Mouse (Mus musculus) cerebellum, adult 2 months (tissue): ENCODE measurements around the gene Skint11. TPM values are rescaled to one million over a fixed set of nuclear protein-coding genes. Genes with fewer than 3 reads are reported as not detected.
"Not testable (repeated sequence)": the region's sequence is repeated elsewhere in the genome, so short reads cannot be mapped to it uniquely, and the experiment has no call there.

Source experiments
- DNase-seq, 2 experiments: peaks; one replicate each; pipeline ENCODE4 v3.0.0; 2021
- H3K27ac ChIP-seq: fragments of 200-500 bp; 2 replicates; pipeline ENCODE4 v1.5.1; 2012; ENCODE audit warnings: low read length, control low read depth, inconsistent platforms; ENCODE audit not compliant: insufficient read depth
- H3K27me3 ChIP-seq: fragments of 200-500 bp; 2 replicates; pipeline ENCODE4 v1.6.1; 2012; ENCODE audit warnings: inconsistent platforms, mild to moderate bottlenecking, low read length, moderate library complexity; ENCODE audit not compliant: control insufficient read depth, insufficient read depth
- H3K4me1 ChIP-seq: fragments of 200-500 bp; 2 replicates; pipeline ENCODE4 v1.6.1; 2011; ENCODE audit warnings: low read length; ENCODE audit not compliant: control insufficient read depth, insufficient read depth
- H3K4me3 ChIP-seq: fragments of 200-500 bp; replicated peaks from 2 replicates; pipeline ENCODE3; 2011; ENCODE audit warnings: mild to moderate bottlenecking, low read depth, low read length, control low read depth; ENCODE audit not compliant: insufficient read depth
- CTCF ChIP-seq: fragments of 200-500 bp; IDR thresholded peaks from 2 replicates; pipeline ENCODE4 v1.5.1; 2011; ENCODE audit warnings: low read depth, mild to moderate bottlenecking, control low read depth, low read length, moderate library complexity, borderline replicate concordance; ENCODE audit not compliant: insufficient read depth
- POLR2A ChIP-seq: fragments of 200-500 bp; IDR thresholded peaks from 2 replicates; pipeline ENCODE4 v1.6.1; 2011; ENCODE audit warnings: low read length, control low read depth, borderline replicate concordance; ENCODE audit not compliant: insufficient read depth
- WGBS: fragments of 180-500 bp; shearing (Covaris S2); methylation state at CpG from one replicate; pipeline ENCODE4 v1.1.7; 2018; 5-methylcytosine and 5-hydroxymethylcytosine counted together
- polyA plus RNA-seq: library from polyadenylated mRNA; depleted of rRNA; stranded (reverse); fragments of >200 nt; gene quantifications from 2 replicates; pipeline ENCODE4 v1.2.3, GENCODE M21; 2012; rRNA removed

Gene Skint11
- not detected in 2 replicates for polyA plus RNA-seq

DNA sequence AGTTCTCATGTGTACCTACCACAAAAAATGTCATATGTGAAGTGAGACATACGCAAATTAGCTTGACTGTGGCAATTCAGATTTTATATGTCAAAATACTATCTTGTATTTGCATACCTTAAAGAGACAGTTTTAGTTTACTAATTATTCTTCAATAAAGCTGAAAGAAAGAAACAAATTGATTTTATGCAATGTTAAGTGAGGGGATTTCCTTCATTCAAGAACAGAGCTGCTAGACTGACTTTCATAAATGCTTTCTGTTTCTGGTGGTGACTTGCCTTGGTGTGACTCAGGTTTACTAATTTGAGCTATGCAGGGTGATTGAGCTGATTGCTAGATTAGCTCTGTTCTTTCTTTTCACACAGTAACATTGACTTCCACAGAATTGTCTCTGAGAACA, at the start of gene Skint11:
Gene Skint11 (plus strand): TSS at position 301 of the 400 bp plus-strand sequence.
- TF ChIP-seq POLR2A: no peak
- TF ChIP-seq CTCF: no peak
- Histone ChIP-seq H3K27me3 (no peaks in the 10 kb centered on the region), H3K4me1 (no peaks in the 10 kb centered on the region), H3K27ac (no peak within 1 kb of the TSS), H3K4me3 (no peak within 1 kb of the TSS)
- no peak for DNase-seq
- WGBS: 81% methylated on average over 1 of the region's 1 CpGs

DNA sequence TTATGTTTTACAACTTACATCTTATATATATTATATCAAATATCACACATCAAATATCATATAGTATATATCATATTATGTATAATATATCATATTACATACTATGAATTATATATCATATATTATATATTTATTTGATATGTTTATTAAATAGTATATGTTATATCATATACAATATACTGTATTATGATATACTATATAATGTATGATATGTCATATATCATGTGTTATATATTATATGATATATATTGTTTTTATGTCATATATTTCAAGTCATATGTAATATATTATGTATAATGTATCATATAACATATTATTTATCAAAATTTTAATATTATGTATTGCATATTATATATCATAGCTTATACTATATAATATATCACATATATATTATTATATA, 2.0 kb upstream of the Skint11 start:
- Histone ChIP-seq H3K27me3 (no peaks in the 10 kb centered on the region), H3K4me3 (no peak overlapping the region), H3K27ac (no peak overlapping the region), H3K4me1 (no peaks in the 10 kb centered on the region)
- DNase-seq: no peak
- TF ChIP-seq POLR2A: no peak
- TF ChIP-seq CTCF: no peak

DNA sequence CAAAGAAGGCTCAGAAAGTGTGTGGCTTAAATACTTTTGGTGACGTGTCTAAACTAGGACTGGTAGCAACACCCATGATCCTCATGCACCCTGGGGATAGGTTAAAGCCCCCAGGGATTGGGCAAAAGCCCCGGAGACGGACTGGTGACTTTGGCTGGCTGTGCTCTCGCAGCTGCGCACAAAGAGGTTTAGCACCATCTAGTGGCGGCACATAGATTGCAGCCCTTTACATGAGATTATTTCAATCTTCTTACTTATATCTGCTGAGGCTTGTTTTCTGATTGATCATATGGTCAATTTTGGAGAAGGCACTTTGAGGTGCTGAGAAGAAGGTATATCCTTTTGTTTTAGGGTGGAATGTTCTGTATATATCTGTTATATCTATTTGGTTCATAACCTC, 9.7 kb downstream of the Skint11 start:
- 15% methylated on average over 6 of the region's 6 CpGs for WGBS
- not testable (repeated sequence) for H3K4me1 ChIP-seq, H3K27me3 ChIP-seq, H3K27ac ChIP-seq, DNase-seq, H3K4me3 ChIP-seq

DNA sequence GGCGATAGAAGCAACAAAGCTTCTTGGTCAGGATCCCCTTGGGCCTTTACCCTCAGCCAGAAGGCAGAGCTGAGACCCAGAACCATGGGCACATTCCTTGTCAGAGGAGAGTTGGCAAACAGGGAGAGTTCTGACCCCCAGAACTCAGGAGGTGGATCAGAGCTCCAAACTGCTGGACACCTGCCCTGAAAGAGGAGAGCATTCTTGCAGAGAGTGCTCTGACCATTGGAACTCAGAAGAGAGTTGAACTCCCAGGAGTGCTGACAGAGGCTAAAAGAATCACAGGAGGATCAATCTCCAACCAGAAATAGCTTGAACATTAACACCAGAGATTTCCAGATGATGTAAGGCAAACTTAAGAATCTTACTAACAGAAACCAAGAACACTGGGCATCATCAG, 93.7 kb downstream of the Skint11 start:
- not testable (repeated sequence) for H3K27ac ChIP-seq, DNase-seq, H3K4me1 ChIP-seq, H3K27me3 ChIP-seq, H3K4me3 ChIP-seq
- 59% methylated on average over 1 of the region's 1 CpGs for WGBS

Other genes with a start within 250 kb of the Skint11 start
- not detected in 2 replicates for gene Skint5, start 163.9 kb upstream of the Skint11 start, polyA plus RNA-seq
- 4.8 and 5.1 TPM in 2 replicates for gene Trabd2b, start 243.3 kb downstream of the Skint11 start, polyA plus RNA-seq